In genomic region chr16:37688181-37688580, GRCm38 (mm10) we compare ENCODE assay signal across 9 mouse cellular contexts. TPM values are rescaled to one million over a fixed set of nuclear protein-coding genes. Genes with fewer than 3 reads are reported as not detected.
A peak's percentile ranks its signal among the peaks of the same experiment; 100 is the strongest.
DNase-seq lines count a peak whose midpoint lies in the region; ATAC-seq and TF ChIP-seq lines count a peak whose summit lies in the region.
"Had no signal": no experiment of that assay in that cellular context is flagged by ENCODE, and none has a peak within 500 bp of the region (broad histone marks: within the 10 kb centered on the region; RNA-seq: fewer than 3 reads in every experiment).

No protein-coding gene starts in this region.

- no peak for DNase-seq in forebrain, postnatal 0 days
- no peak for DNase-seq in lung, adult 2 months
- no peak for DNase-seq in lung, adult 18-20 months
- peak; percentile 35 for DNase-seq in thymus, postnatal 14 days
- DNase-seq in hindbrain, embryonic 14.5 days (ENCODE audit: low spot score), result no peak
- DNase-seq in embryo, embryonic 10 days (ENCODE audit: low spot score), result no peak

- no peak overlapping the region for H3K9ac ChIP-seq in forebrain, postnatal 0 days
- H3K9ac ChIP-seq in forebrain, embryonic 13.5 days, result no peak overlapping the region
- H3K9ac ChIP-seq in hindbrain, embryonic 14.5 days, result no peak overlapping the region
- H3K9ac ChIP-seq: midbrain, embryonic 12.5 days had no signal

- no peaks in the 10 kb centered on the region for H3K27me3 ChIP-seq in forebrain, postnatal 0 days (ENCODE audit: insufficient read depth, low read length)
- no peaks in the 10 kb centered on the region for H3K27me3 ChIP-seq in forebrain, embryonic 13.5 days
- H3K27me3 ChIP-seq in hindbrain, embryonic 14.5 days (ENCODE audit: control insufficient read depth, insufficient read depth, low read length), result no peaks in the 10 kb centered on the region
- H3K27me3 ChIP-seq: midbrain, embryonic 12.5 days had no signal

- no peak overlapping the region for H3K4me3 ChIP-seq in forebrain, postnatal 0 days (ENCODE audit: low read depth, low read length)
- H3K4me3 ChIP-seq in forebrain, embryonic 13.5 days, result no peak overlapping the region
- H3K4me3 ChIP-seq in lung, adult 2 months (replicated peaks; ENCODE audit: extremely low read depth, low read depth, low read length), result no peak overlapping the region
- no peak overlapping the region for H3K4me3 ChIP-seq in hindbrain, embryonic 14.5 days (replicated peaks; ENCODE audit: low read length)
- H3K4me3 ChIP-seq: midbrain, embryonic 12.5 days had no signal

- no peak overlapping the region for H3K4me2 ChIP-seq in forebrain, postnatal 0 days (ENCODE audit: low read depth)
- H3K4me2 ChIP-seq in forebrain, embryonic 13.5 days, result no peak overlapping the region
- no peak overlapping the region for H3K4me2 ChIP-seq in hindbrain, embryonic 14.5 days (replicated peaks)
- H3K4me2 ChIP-seq: midbrain, embryonic 12.5 days had no signal

- peaks cover 16% of the 10 kb centered on the region; the same call in 1 of the 2 replicates for H3K4me1 ChIP-seq in forebrain, postnatal 0 days (ENCODE audit: insufficient read depth)
- H3K4me1 ChIP-seq in forebrain, embryonic 13.5 days, result peaks cover 31% of the 10 kb centered on the region
- H3K4me1 ChIP-seq in lung, adult 2 months (ENCODE audit: control insufficient read depth, insufficient read depth, low read length), result peaks cover 10% of the 10 kb centered on the region
- peaks cover 12% of the 10 kb centered on the region for H3K4me1 ChIP-seq in hindbrain, embryonic 14.5 days (replicated peaks; ENCODE audit: control insufficient read depth, insufficient read depth, low read length)

- H3K9me3 ChIP-seq in forebrain, postnatal 0 days (ENCODE audit: low read length), result no peaks in the 10 kb centered on the region
- H3K9me3 ChIP-seq in forebrain, embryonic 13.5 days (replicated peaks), result no peaks in the 10 kb centered on the region
- H3K9me3 ChIP-seq in hindbrain, embryonic 14.5 days (ENCODE audit: control insufficient read depth, low read length), result no peaks in the 10 kb centered on the region
- H3K9me3 ChIP-seq: midbrain, embryonic 12.5 days had no signal

- ATAC-seq in forebrain, postnatal 0 days, result no peak
- ATAC-seq in forebrain, embryonic 13.5 days, result no peak
- 0 out of 2 replicates have a peak, but pooled peaks have one; percentile 24 for ATAC-seq in common myeloid progenitor, adult 5-6 weeks (replicated peaks; ENCODE audit: low read depth, poor library complexity, severe bottlenecking)
- ATAC-seq in hindbrain, embryonic 14.5 days (ENCODE audit: low FRiP score), result no peak

- no peak overlapping the region for H3K27ac ChIP-seq in forebrain, postnatal 0 days (ENCODE audit: low read depth, low read length)
- no peak overlapping the region for H3K27ac ChIP-seq in forebrain, embryonic 13.5 days
- H3K27ac ChIP-seq in hindbrain, embryonic 14.5 days, result no peak overlapping the region

- no peaks in the 10 kb centered on the region for H3K36me3 ChIP-seq in forebrain, postnatal 0 days (ENCODE audit: insufficient read depth)
- no peaks in the 10 kb centered on the region for H3K36me3 ChIP-seq in forebrain, embryonic 13.5 days (ENCODE audit: poor library complexity, severe bottlenecking)
- H3K36me3 ChIP-seq in hindbrain, embryonic 14.5 days (replicated peaks; ENCODE audit: control insufficient read depth, insufficient read depth), result no peaks in the 10 kb centered on the region
- H3K36me3 ChIP-seq: midbrain, embryonic 12.5 days had no signal

- TF ChIP-seq CTCF in forebrain, postnatal 0 days (IDR thresholded peaks at IDR 0.05; ENCODE audit: low read depth), result peak; percentile 36
- TF ChIP-seq CTCF in lung, adult 2 months (IDR thresholded peaks at IDR 0.05; ENCODE audit: insufficient read depth, low read length), result peak; percentile 33; the same call in 1 of the 2 replicates

- TF ChIP-seq POLR2A in lung, adult 2 months (IDR thresholded peaks at IDR 0.05; ENCODE audit: borderline replicate concordance, extremely low read depth, low read depth, low read length), result no peak

- 78% methylated on average over 2 of the region's 2 CpGs for WGBS in forebrain, postnatal 0 days
- WGBS in forebrain, embryonic 13.5 days, result 71% methylated on average over 2 of the region's 2 CpGs
- 64% methylated on average over 2 of the region's 2 CpGs for WGBS in lung, adult 2 months
- 76% methylated on average over 2 of the region's 2 CpGs for WGBS in hindbrain, embryonic 14.5 days

RNA-seq across cellular contexts. Expression of gene Ndufb4, which starts 33.9 kb away (rescaled TPM):
- 33.9 and 49.3 TPM in 2 replicates for total RNA-seq in forebrain, postnatal 0 days (2014; rRNA removed)
- polyA plus RNA-seq in forebrain, postnatal 0 days (2015; fragmentation: Nextera tagmentation; extraction: Ambion mirVana), result 79.1 and 117 TPM in 2 replicates
- polyA plus RNA-seq in forebrain, embryonic 13.5 days (2015; fragmentation: Nextera tagmentation; extraction: Ambion mirVana), result 59.4 and 75.9 TPM in 2 replicates
- 48.9 and 56.6 TPM in 2 replicates for polyA plus RNA-seq in lung, adult 2 months (2012; rRNA removed)
- total RNA-seq in common myeloid progenitor, adult 5-6 weeks (2017), result 13.9 and 22.6 TPM in 2 replicates
- 64.5 and 69.9 TPM in 2 replicates for polyA plus RNA-seq in hindbrain, embryonic 14.5 days (2014; fragmentation: Nextera tagmentation; extraction: Ambion mirVana)
